Mouse (Mus musculus) bone marrow macrophage, adult 2 months (primary cell): ENCODE measurements around the gene Exoc4.

Experiments used
- CTCF ChIP-seq: IDR thresholded peaks from 2 replicates; pipeline ENCODE4 v1.5.1; 2012; ENCODE audit warnings: low read depth, mild to moderate bottlenecking, low read length, moderate library complexity
- POLR2A ChIP-seq: IDR thresholded peaks from 2 replicates; pipeline ENCODE4 v1.6.1; 2012; ENCODE audit warnings: mild to moderate bottlenecking, low read depth, low read length, borderline replicate concordance

DNA sequence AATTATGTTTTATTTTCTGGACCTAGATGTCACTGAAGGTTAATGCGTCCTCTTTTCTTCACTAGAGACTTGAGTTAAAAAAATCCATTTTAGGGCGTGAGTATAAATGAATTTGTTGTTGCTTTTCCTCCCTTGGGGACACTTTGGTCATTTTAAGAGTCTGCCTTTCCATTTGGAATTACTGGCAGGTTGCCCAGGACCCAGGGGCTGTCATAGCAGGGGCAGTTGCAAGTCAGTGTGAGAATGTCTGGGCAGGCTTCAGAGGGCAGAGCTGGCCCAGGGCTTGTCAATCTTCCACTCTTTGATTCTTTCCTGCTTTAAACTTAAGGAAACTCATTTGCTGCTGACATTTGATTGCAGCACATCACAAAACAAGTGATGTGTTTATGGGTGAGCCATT, 45.7 kb downstream of the Exoc4 start:
- TF ChIP-seq CTCF: no peak
- TF ChIP-seq POLR2A: no peak
